Mouse (Mus musculus): ENCODE measurements around the gene Prr11.

DNA sequence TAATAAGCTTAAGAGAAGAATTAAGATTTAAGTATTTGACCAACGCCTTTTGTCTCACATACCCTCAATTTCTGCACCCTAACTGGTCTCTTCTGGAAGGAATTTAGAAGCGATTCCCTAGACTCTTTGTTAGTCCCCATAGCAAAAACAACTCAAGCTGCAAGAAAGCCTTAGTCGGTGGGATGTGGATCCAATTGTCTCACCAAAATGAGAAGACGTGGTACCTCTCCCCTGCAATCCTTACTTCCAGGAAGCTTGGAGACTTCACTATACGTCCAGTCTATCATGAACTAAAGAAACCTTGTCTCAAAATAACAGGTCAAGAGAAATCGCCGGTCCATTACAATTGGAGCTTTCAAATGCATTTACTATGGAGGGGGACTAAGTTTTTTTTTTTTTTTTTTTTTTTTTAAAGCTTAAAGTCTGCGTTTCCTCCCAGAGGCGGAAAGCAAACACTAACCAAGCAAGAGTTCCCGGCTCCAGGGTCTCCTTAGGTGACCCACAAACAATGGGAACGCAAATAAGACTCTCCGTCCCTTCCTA lies 17.8 kb upstream of the Prr11 start:
- no peak for TF ChIP-seq POLR2A (IDR thresholded peaks at IDR 0.05; ENCODE audit: insufficient read length, low read depth)
- TF ChIP-seq POLR2AphosphoS2 (IDR thresholded peaks at IDR 0.05; ENCODE audit: insufficient read length, low read depth), result no peak
- TF ChIP-seq MAX (IDR thresholded peaks at IDR 0.05; ENCODE audit: low read depth), result no peak
- TF ChIP-seq CEBPB (IDR thresholded peaks at IDR 0.05; ENCODE audit: insufficient read depth, poor library complexity, severe bottlenecking), result no peak

Measured in myocyte (in vitro differentiated cells).